Comparison of ENCODE assay signal across 8 mouse cellular contexts in genomic region chr6:124464305-124465271, GRCm38 (mm10). TPM values are rescaled to one million over a fixed set of nuclear protein-coding genes. Genes with fewer than 3 reads are reported as not detected.
DNase-seq lines count a peak whose midpoint lies in the region; ATAC-seq and TF ChIP-seq lines count a peak whose summit lies in the region.

TSS of gene Clstn3 (minus strand) at chr6:124464794.

- no peaks in the 10 kb centered on the region for H3K4me1 ChIP-seq in embryonic facial prominence, embryonic 14.5 days (ENCODE audit: control insufficient read depth, insufficient read depth, low read length)
- H3K4me1 ChIP-seq in heart, embryonic 11.5 days (ENCODE audit: control insufficient read depth, insufficient read depth, low read length) = peaks cover 6% of the 10 kb centered on the region
- H3K4me1 ChIP-seq in kidney, embryonic 14.5 days (ENCODE audit: control insufficient read depth, insufficient read depth, low read length) = 0 out of 2 replicates have a peak, but pooled peaks cover 2% of the 10 kb centered on the region
- H3K4me1 ChIP-seq in limb, embryonic 14.5 days (ENCODE audit: control insufficient read depth, insufficient read depth, low read length) = no peaks in the 10 kb centered on the region
- peaks cover 8% of the 10 kb centered on the region; the same call in 1 of the 2 replicates for H3K4me1 ChIP-seq in midbrain, postnatal 0 days (ENCODE audit: insufficient read depth, low read length)

- 6% methylated on average over 27 of the region's 27 CpGs for WGBS in embryonic facial prominence, embryonic 14.5 days
- 5% methylated on average over 27 of the region's 27 CpGs for WGBS in heart, embryonic 11.5 days (ENCODE audit: insufficient replicate concordance)
- 4% methylated on average over 27 of the region's 27 CpGs for WGBS in kidney, embryonic 14.5 days
- 9% methylated on average over 26 of the region's 27 CpGs for WGBS in limb, embryonic 14.5 days
- 3% methylated on average over 27 of the region's 27 CpGs for WGBS in midbrain, postnatal 0 days

- no peak within 1 kb of the TSS for H3K27ac ChIP-seq in embryonic facial prominence, embryonic 14.5 days (replicated peaks; ENCODE audit: low read depth, low read length)
- H3K27ac ChIP-seq in heart, embryonic 11.5 days (ENCODE audit: low read depth, low read length) = no peak within 1 kb of the TSS
- H3K27ac ChIP-seq in kidney, embryonic 14.5 days (ENCODE audit: low read depth, low read length) = no peak within 1 kb of the TSS
- H3K27ac ChIP-seq in limb, embryonic 14.5 days (replicated peaks; ENCODE audit: low read depth, low read length) = no peak within 1 kb of the TSS
- H3K27ac ChIP-seq in midbrain, postnatal 0 days (ENCODE audit: low read depth, low read length) = peak within 1 kb of the TSS; percentile 95

- TF ChIP-seq POLR2A in limb, embryonic 14.5 days (IDR thresholded peaks at IDR 0.05; ENCODE audit: borderline replicate concordance, extremely low read depth, insufficient read depth, insufficient read length) = no peak

- H3K4me2 ChIP-seq in embryonic facial prominence, embryonic 14.5 days (ENCODE audit: low read depth, low read length) = peak within 1 kb of the TSS; percentile 76
- peak within 1 kb of the TSS; percentile 93 for H3K4me2 ChIP-seq in heart, embryonic 11.5 days
- H3K4me2 ChIP-seq in kidney, embryonic 14.5 days (replicated peaks; ENCODE audit: low read depth, low read length) = peak within 1 kb of the TSS; percentile 80
- H3K4me2 ChIP-seq in limb, embryonic 14.5 days (replicated peaks; ENCODE audit: low read depth, low read length, severe bottlenecking) = peak within 1 kb of the TSS; percentile 67
- H3K4me2 ChIP-seq in midbrain, postnatal 0 days (ENCODE audit: low read depth, low read length, poor library complexity, severe bottlenecking) = peak within 1 kb of the TSS; percentile 82

- ATAC-seq in embryonic facial prominence, embryonic 14.5 days (ENCODE audit: low read depth) = peak; percentile 97
- peak; percentile 90 for ATAC-seq in heart, embryonic 11.5 days (replicated peaks; ENCODE audit: insufficient number of reproducible peaks, low FRiP score, low TSS enrichment)
- peak; percentile 95 for ATAC-seq in kidney, embryonic 14.5 days (ENCODE audit: low FRiP score, low TSS enrichment)
- ATAC-seq in limb, embryonic 14.5 days (ENCODE audit: low FRiP score, low read depth) = peak; percentile 93
- peak; percentile 96 for ATAC-seq in midbrain, postnatal 0 days (ENCODE audit: low FRiP score)

- DNase-seq in urinary bladder, adult 18-20 months (ENCODE audit: low spot score in 2 of 2) = peak; percentile 34 to 48
- DNase-seq in urinary bladder, adult 2 months (ENCODE audit: low spot score) = no peak
- DNase-seq in embryonic facial prominence, embryonic 14.5 days (ENCODE audit: low spot score) = peak; percentile 94
- DNase-seq in limb, embryonic 14.5 days (ENCODE audit: low spot score) = peak; percentile 85
- DNase-seq in midbrain, postnatal 0 days (ENCODE audit: low spot score) = peak; percentile 97
- DNase-seq in spleen, postnatal 36 days (ENCODE audit: low spot score in 2 of 2) = peak; percentile 71 to 72

- no peaks in the 10 kb centered on the region for H3K9me3 ChIP-seq in embryonic facial prominence, embryonic 14.5 days (ENCODE audit: control insufficient read depth, low read length)
- no peaks in the 10 kb centered on the region for H3K9me3 ChIP-seq in heart, embryonic 11.5 days (replicated peaks; ENCODE audit: control insufficient read depth, low read length)
- no peaks in the 10 kb centered on the region for H3K9me3 ChIP-seq in kidney, embryonic 14.5 days (ENCODE audit: control insufficient read depth, low read length)
- H3K9me3 ChIP-seq in limb, embryonic 14.5 days (ENCODE audit: control insufficient read depth, low read length) = no peaks in the 10 kb centered on the region
- no peaks in the 10 kb centered on the region for H3K9me3 ChIP-seq in midbrain, postnatal 0 days (ENCODE audit: low read length)

- TF ChIP-seq CTCF in midbrain, postnatal 0 days (IDR thresholded peaks at IDR 0.05) = peak; percentile 11; the same call in 1 of the 2 replicates

- H3K27me3 ChIP-seq in embryonic facial prominence, embryonic 14.5 days (replicated peaks; ENCODE audit: control insufficient read depth, insufficient read depth, low read length) = no peaks in the 10 kb centered on the region
- H3K27me3 ChIP-seq in heart, embryonic 11.5 days (ENCODE audit: control insufficient read depth, insufficient read depth, low read length) = peaks cover 19% of the 10 kb centered on the region
- no peaks in the 10 kb centered on the region; the same call in 1 of the 2 replicates for H3K27me3 ChIP-seq in kidney, embryonic 14.5 days (ENCODE audit: control insufficient read depth, insufficient read depth, low read length)
- H3K27me3 ChIP-seq in limb, embryonic 14.5 days (ENCODE audit: control insufficient read depth, insufficient read depth, low read length) = no peaks in the 10 kb centered on the region
- no peaks in the 10 kb centered on the region for H3K27me3 ChIP-seq in midbrain, postnatal 0 days (ENCODE audit: insufficient read depth, low read length)

- peak within 1 kb of the TSS; percentile 61 for H3K9ac ChIP-seq in embryonic facial prominence, embryonic 14.5 days (ENCODE audit: low read depth, low read length)
- peak within 1 kb of the TSS; percentile 65 for H3K9ac ChIP-seq in heart, embryonic 11.5 days (ENCODE audit: low read depth, low read length)
- peak within 1 kb of the TSS; percentile 55 for H3K9ac ChIP-seq in kidney, embryonic 14.5 days (ENCODE audit: low read depth, low read length)
- peak within 1 kb of the TSS; percentile 43 for H3K9ac ChIP-seq in limb, embryonic 14.5 days (ENCODE audit: low read depth, low read length, severe bottlenecking)
- H3K9ac ChIP-seq in midbrain, postnatal 0 days (replicated peaks; ENCODE audit: low read length, poor library complexity, severe bottlenecking) = peak within 1 kb of the TSS; percentile 91

- H3K4me3 ChIP-seq in embryonic facial prominence, embryonic 14.5 days (ENCODE audit: low read depth, low read length) = peak within 1 kb of the TSS; percentile 47
- H3K4me3 ChIP-seq in heart, embryonic 11.5 days (ENCODE audit: low read depth, low read length) = peak within 1 kb of the TSS; percentile 50
- peak within 1 kb of the TSS; percentile 45 for H3K4me3 ChIP-seq in kidney, embryonic 14.5 days (ENCODE audit: low read length)
- H3K4me3 ChIP-seq in limb, embryonic 14.5 days (replicated peaks; ENCODE audit: low read length) = peak within 1 kb of the TSS; percentile 40
- H3K4me3 ChIP-seq in midbrain, postnatal 0 days (ENCODE audit: low read depth, low read length) = peak within 1 kb of the TSS; percentile 70

- no peaks in the 10 kb centered on the region for H3K36me3 ChIP-seq in embryonic facial prominence, embryonic 14.5 days (ENCODE audit: control insufficient read depth, insufficient read depth, low read length)
- no peaks in the 10 kb centered on the region for H3K36me3 ChIP-seq in heart, embryonic 11.5 days (ENCODE audit: control insufficient read depth, insufficient read depth, low read length)
- H3K36me3 ChIP-seq in kidney, embryonic 14.5 days (ENCODE audit: control insufficient read depth, insufficient read depth, low read length) = no peaks in the 10 kb centered on the region
- H3K36me3 ChIP-seq in limb, embryonic 14.5 days (ENCODE audit: control insufficient read depth, insufficient read depth, low read length) = no peaks in the 10 kb centered on the region
- H3K36me3 ChIP-seq in midbrain, postnatal 0 days (ENCODE audit: insufficient read depth, low read length) = 0 out of 2 replicates have a peak, but pooled peaks cover 8% of the 10 kb centered on the region

RNA-seq across cellular contexts. Expression of gene Clstn3, which starts in this region (rescaled TPM):
- 1.4 and 1.6 TPM in 2 replicates for polyA plus RNA-seq in urinary bladder, adult 2 months (2012; rRNA removed)
- 7.7 and 9.7 TPM in 2 replicates for polyA plus RNA-seq in embryonic facial prominence, embryonic 14.5 days (2014; fragmentation: Nextera tagmentation; extraction: Ambion mirVana)
- polyA plus RNA-seq in heart, embryonic 11.5 days (2014; fragmentation: Nextera tagmentation; extraction: Ambion mirVana) = 1.6 and 1.8 TPM in 2 replicates
- 2.8 TPM in 2 replicates for polyA plus RNA-seq in kidney, embryonic 14.5 days (2014; fragmentation: Nextera tagmentation; extraction: Ambion mirVana)
- 11.2 and 16.3 TPM in 2 replicates for polyA plus RNA-seq in limb, embryonic 14.5 days (2012; rRNA removed)
- 5.1 and 6.4 TPM in 2 replicates for polyA plus RNA-seq in limb, embryonic 14.5 days (2014; fragmentation: Nextera tagmentation; extraction: Ambion mirVana)
- 315 and 318 TPM in 2 replicates for total RNA-seq in midbrain, postnatal 0 days (2014; rRNA removed)
- 205 and 226 TPM in 2 replicates for polyA plus RNA-seq in midbrain, postnatal 0 days (2015; fragmentation: Nextera tagmentation; extraction: Ambion mirVana)

Comparison
In these comparisons a context has a peak if more than half of its experiments do, and no peak if none do; other contexts are left out.
1. RNA of gene Clstn3 (polyA plus RNA-seq): 205 to 226 TPM in midbrain, postnatal 0 days; 5.1 to 16.3 TPM in limb, embryonic 14.5 days, 7.7 to 9.7 TPM in embryonic facial prominence, embryonic 14.5 days, 2.8 TPM in kidney, embryonic 14.5 days, 1.6 to 1.8 TPM in heart, embryonic 11.5 days and 1.4 to 1.6 TPM in urinary bladder, adult 2 months; every median in the first group is over 10 times any median in the second.
2. Peak in every context shown above with its lines, with median percentiles within 50 percentile points of each other: ATAC-seq, H3K4me2 ChIP-seq, H3K4me3 ChIP-seq and H3K9ac ChIP-seq.